Mouse (Mus musculus) R1 (cell line): Measurements from ENCODE around the gene Scnm1.
"Not testable (repeated sequence)": the region's sequence is repeated elsewhere in the genome, so short reads cannot be mapped to it uniquely, and the experiment has no call there.

ENCODE experiments used
- DNase-seq: peaks from one replicate; pipeline ENCODE4 v3.0.0-alpha.2; 2018; ENCODE audit warnings: low read depth, low spot score

The Scnm1 gene

GRCm38 (mm10) chr3:95107308-95107707 lies 26.5 kb downstream of the Scnm1 start:
- DNase-seq, result not testable (repeated sequence)

- peak; percentile 100 for DNase-seq
Measured at GRCm38 (mm10) chr3:95106338-95107117, 27.3 kb downstream of the Scnm1 start, which contains the start of gene Pip5k1a. Gene Pip5k1a, minus strand, starts transcription at chr3:95106930.

- no peak for DNase-seq
Measured at GRCm38 (mm10) chr3:95105586-95106337, 28.0 kb downstream of the Scnm1 start.

- DNase-seq, result no peak
Measured at GRCm38 (mm10) chr3:95105121-95105520, 28.7 kb downstream of the Scnm1 start.

GRCm38 (mm10) chr3:95100854-95101253 lies 33.0 kb downstream of the Scnm1 start:
- DNase-seq, result no peak

- no peak for DNase-seq
Measured at GRCm38 (mm10) chr3:95088071-95088470, 45.7 kb downstream of the Scnm1 start.
